Mouse (Mus musculus) olfactory bulb, adult 2 months (tissue): ENCODE data around the gene Zfp981.
"Not testable (repeated sequence)": the region's sequence is repeated elsewhere in the genome, so short reads cannot be mapped to it uniquely, and the experiment has no call there.

ENCODE experiments used
- CTCF ChIP-seq: fragments of 200-500 bp; IDR thresholded peaks from 2 replicates; pipeline ENCODE4 v1.5.1; 2012; ENCODE audit warnings: low read depth, mild to moderate bottlenecking, low read length, moderate library complexity; ENCODE audit not compliant: insufficient read depth
- POLR2A ChIP-seq: fragments of 200-500 bp; IDR thresholded peaks from 2 replicates; pipeline ENCODE4 v1.6.1; 2012; ENCODE audit warnings: mild to moderate bottlenecking, low read depth, low read length, moderate library complexity; ENCODE audit not compliant: insufficient read depth

DNA sequence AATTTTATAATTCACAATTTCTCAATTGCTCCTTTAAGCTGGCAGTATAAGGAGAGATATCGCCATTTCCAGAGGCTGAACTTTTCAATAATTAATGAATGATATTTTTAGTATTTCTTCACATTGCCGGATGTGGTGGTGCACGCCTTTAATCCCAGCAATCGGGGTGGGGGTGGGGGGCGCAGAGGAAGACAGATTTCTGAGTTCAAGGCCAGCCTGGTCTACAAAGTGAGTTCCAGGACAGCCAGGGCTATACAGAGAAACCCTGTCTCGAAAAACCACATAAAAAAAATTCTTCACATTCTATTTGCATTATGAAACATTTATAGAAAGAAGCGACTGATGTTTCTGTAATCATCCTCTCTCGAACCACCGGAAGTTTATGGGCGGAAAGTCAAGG, 19.3 kb upstream of the Zfp981 start:
- TF ChIP-seq CTCF, POLR2A: not testable (repeated sequence)
